Mouse (Mus musculus) embryonic fibroblast, embryonic 13.5 days (primary cell): ENCODE results near the gene Zfp978. TPM values are rescaled to one million over a fixed set of nuclear protein-coding genes. Genes with fewer than 3 reads are reported as not detected.
A peak's percentile ranks its signal among the peaks of the same experiment; 100 is the strongest.
"Not testable (repeated sequence)": the region's sequence is repeated elsewhere in the genome, so short reads cannot be mapped to it uniquely, and the experiment has no call there.

Source experiments
- H3K27ac ChIP-seq: 2 replicates; pipeline ENCODE4 v1.5.1; 2012; ENCODE audit warnings: low read length, control low read depth, inconsistent platforms; ENCODE audit not compliant: insufficient read depth
- H3K4me1 ChIP-seq: 2 replicates; pipeline ENCODE4 v1.6.1; 2011; ENCODE audit warnings: low read length; ENCODE audit not compliant: control insufficient read depth, insufficient read depth
- H3K4me3 ChIP-seq: 2 replicates; pipeline ENCODE4 v1.5.1; 2011; ENCODE audit warnings: mild to moderate bottlenecking, control low read depth, low read length; ENCODE audit not compliant: insufficient read depth
- CTCF ChIP-seq: IDR thresholded peaks from 2 replicates; pipeline ENCODE4 v1.5.1; 2011; ENCODE audit warnings: mild to moderate bottlenecking, control low read depth, low read length, moderate library complexity, borderline replicate concordance; ENCODE audit not compliant: insufficient read depth
- POLR2A ChIP-seq: IDR thresholded peaks from 2 replicates; pipeline ENCODE4 v1.6.1; 2011; ENCODE audit warnings: low read depth, mild to moderate bottlenecking, control low read depth, low read length, moderate library complexity
- polyA plus RNA-seq: library from polyadenylated mRNA; stranded (reverse); fragments of >200 nt; gene quantifications from 2 replicates; pipeline ENCODE4 v1.2.4, GENCODE M21; 2011; ENCODE audit warnings: low read depth; ENCODE audit not compliant: missing spikeins, insufficient read length

The Zfp978 gene
- polyA plus RNA-seq, 1 experiment: not detected

- H3K4me1 ChIP-seq, H3K27ac ChIP-seq: not testable (repeated sequence)
Measured at GRCm38 (mm10) chr4:147398741-147399140, 37.6 kb downstream of the Zfp978 start.

GRCm38 (mm10) chr4:147399505-147399904, 38.4 kb downstream of the Zfp978 start:
- H3K4me1 ChIP-seq, H3K4me3 ChIP-seq, H3K27ac ChIP-seq: not testable (repeated sequence)

More at GRCm38 (mm10) chr4:147398741-147399140, 37.6 kb downstream of the Zfp978 start:
- H3K4me3 ChIP-seq: not testable (repeated sequence)

- not testable (repeated sequence) for H3K27ac ChIP-seq, H3K4me1 ChIP-seq, H3K4me3 ChIP-seq
Measured at GRCm38 (mm10) chr4:147400031-147400847, 39.1 kb downstream of the Zfp978 start.

- not testable (repeated sequence) for H3K4me1 ChIP-seq, H3K27ac ChIP-seq, H3K4me3 ChIP-seq
Measured at GRCm38 (mm10) chr4:147400848-147401715, 40.0 kb downstream of the Zfp978 start.

- H3K4me3 ChIP-seq, H3K27ac ChIP-seq, H3K4me1 ChIP-seq: not testable (repeated sequence)
Measured at GRCm38 (mm10) chr4:147401736-147402506, 40.8 kb downstream of the Zfp978 start.

GRCm38 (mm10) chr4:147402507-147402890, 41.4 kb downstream of the Zfp978 start:
- not testable (repeated sequence) for H3K27ac ChIP-seq, H3K4me3 ChIP-seq, H3K4me1 ChIP-seq

- H3K27ac ChIP-seq, H3K4me3 ChIP-seq, H3K4me1 ChIP-seq: not testable (repeated sequence)
Measured at GRCm38 (mm10) chr4:147403509-147403908, 42.4 kb downstream of the Zfp978 start.

- H3K4me3 ChIP-seq, H3K4me1 ChIP-seq, H3K27ac ChIP-seq: not testable (repeated sequence)
Measured at GRCm38 (mm10) chr4:147403931-147404913, 43.1 kb downstream of the Zfp978 start.

- Histone ChIP-seq H3K4me1 (no peaks in the 10 kb centered on the region), H3K27ac (no peak overlapping the region)
Measured at GRCm38 (mm10) chr4:147406735-147407462, 45.8 kb downstream of the Zfp978 start.

More at GRCm38 (mm10) chr4:147406735-147407462, 45.8 kb downstream of the Zfp978 start:
- H3K4me3 ChIP-seq: peak overlapping the region; percentile 55
- TF ChIP-seq POLR2A (peak; percentile 49; the same call in 1 of the 2 replicates), CTCF (peak; percentile 18; the same call in 1 of the 2 replicates)
